Mouse (Mus musculus): ENCODE measurements at regions not wholly inside any gene's neighbourhood (a gene's known extent, or its start where the extent isn't known, plus 50 kb on each side); places are given as distances from the start of the nearest gene placed in this dataset.

DNA sequence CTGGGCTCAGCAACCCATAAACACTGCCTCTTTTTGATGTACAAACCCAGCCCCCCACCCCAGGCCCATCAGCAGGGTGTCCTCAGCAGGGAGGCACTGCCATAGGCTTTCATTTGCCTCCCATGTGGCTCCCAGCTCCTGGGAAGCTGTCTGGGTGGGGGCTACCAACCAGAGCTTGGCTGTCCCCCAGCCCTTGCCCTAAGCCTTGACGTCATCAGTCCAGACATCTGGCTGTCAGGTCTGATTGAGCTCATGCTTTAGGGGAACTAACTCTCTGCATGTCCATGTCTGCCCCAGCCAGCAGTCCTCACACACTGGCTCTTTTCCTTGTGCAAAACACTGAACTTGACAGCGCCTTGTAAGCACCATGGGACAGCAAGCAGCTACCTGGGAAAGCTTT is 255.3 kb downstream of the Dysf start:
- Histone ChIP-seq H3K4me1 (ENCODE audit: control insufficient read depth, insufficient read depth, low read length) (no peaks in the 10 kb centered on the region), H3K27ac (ENCODE audit: insufficient read depth, low read length) (no peak overlapping the region), H3K4me3 (ENCODE audit: insufficient read depth, low read length) (no peak overlapping the region)
- TF ChIP-seq POLR2A (IDR thresholded peaks at IDR 0.05; ENCODE audit: extremely low read depth, insufficient read depth, low read length) (no peak), CTCF (IDR thresholded peaks at IDR 0.05; ENCODE audit: extremely low read depth, insufficient read depth, low read length) (no peak)

DNA sequence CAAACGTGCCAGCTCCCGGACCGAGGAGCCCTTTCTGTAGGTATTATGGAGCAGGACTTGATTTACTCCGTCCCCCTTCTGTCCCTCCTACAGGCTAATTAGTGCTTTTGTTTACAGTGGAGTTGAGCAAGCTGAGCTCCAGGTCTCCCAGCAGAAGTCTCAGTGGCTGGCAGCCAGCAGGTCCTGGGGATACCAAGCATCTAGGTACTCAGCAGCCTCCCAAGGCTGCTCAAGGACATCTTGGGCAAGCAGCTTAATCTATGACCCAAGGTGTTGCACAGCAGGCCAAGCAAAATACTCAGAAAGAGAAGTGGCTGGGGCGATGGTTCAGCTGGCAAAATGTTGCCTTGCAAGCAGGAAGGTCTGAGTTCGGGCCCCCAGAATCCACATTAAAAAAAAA is 254.4 kb downstream of the Dysf start:
- TF ChIP-seq CTCF (IDR thresholded peaks at IDR 0.05; ENCODE audit: extremely low read depth, insufficient read depth, low read length) (no peak), POLR2A (IDR thresholded peaks at IDR 0.05; ENCODE audit: extremely low read depth, insufficient read depth, low read length) (no peak)
- H3K4me1 ChIP-seq (ENCODE audit: control insufficient read depth, insufficient read depth, low read length) = no peaks in the 10 kb centered on the region
- no peak overlapping the region for H3K27ac ChIP-seq (ENCODE audit: insufficient read depth, low read length)

DNA sequence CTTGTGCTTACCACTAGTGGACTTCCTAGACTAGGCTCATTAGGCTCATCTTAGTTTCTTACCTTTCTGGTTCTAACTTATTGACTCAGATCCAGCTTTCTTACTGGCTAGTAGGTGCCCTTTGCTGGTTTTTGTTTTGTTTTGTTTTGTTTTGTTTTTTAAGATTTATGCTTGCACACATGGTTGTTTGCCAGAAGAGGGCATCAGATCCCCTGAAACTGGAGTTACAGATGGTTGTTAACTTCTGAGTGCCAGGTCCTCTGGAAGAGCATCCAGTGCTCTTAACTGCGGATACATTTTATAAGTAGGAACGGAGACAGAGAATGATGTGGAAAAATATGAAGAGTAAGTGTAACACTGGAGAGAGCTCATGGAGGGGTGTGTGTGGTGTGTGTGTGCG is 253.1 kb downstream of the Dysf start:
- H3K4me3 ChIP-seq (ENCODE audit: insufficient read depth, low read length) = no peak overlapping the region
- H3K4me1 ChIP-seq (ENCODE audit: control insufficient read depth, insufficient read depth, low read length) = no peaks in the 10 kb centered on the region
- no peak overlapping the region for H3K27ac ChIP-seq (ENCODE audit: insufficient read depth, low read length)
- no peak for TF ChIP-seq POLR2A (IDR thresholded peaks at IDR 0.05; ENCODE audit: extremely low read depth, insufficient read depth, low read length)
- TF ChIP-seq CTCF (IDR thresholded peaks at IDR 0.05; ENCODE audit: extremely low read depth, insufficient read depth, low read length) = 0 out of 2 replicates have a peak, but pooled peaks have one; percentile 9

More for the DNA sequence above, 254.4 kb downstream of the Dysf start:
- H3K4me3 ChIP-seq (ENCODE audit: insufficient read depth, low read length) = no peak overlapping the region
